Mouse (Mus musculus) frontal cortex, adult 2 months (tissue): Measurements from ENCODE around the gene Wtip. TPM values are rescaled to one million over a fixed set of nuclear protein-coding genes. Genes with fewer than 3 reads are reported as not detected.
"Not testable (repeated sequence)": the region's sequence is repeated elsewhere in the genome, so short reads cannot be mapped to it uniquely, and the experiment has no call there.

Source experiments
- DNase-seq, 2 experiments: peaks; one replicate each; pipeline ENCODE4 v3.0.0; 2022; ENCODE audit warnings: low spot score in 1 of 2; ENCODE audit errors: extremely low spot score in 1 of 2
- polyA plus RNA-seq: library from polyadenylated mRNA; depleted of rRNA; stranded (reverse); fragments of >200 nt; gene quantifications from 2 replicates; pipeline ENCODE4 v1.2.3, GENCODE M21; 2012; rRNA removed

Gene Wtip
- polyA plus RNA-seq, 1 experiment = 16.3 TPM

DNA sequence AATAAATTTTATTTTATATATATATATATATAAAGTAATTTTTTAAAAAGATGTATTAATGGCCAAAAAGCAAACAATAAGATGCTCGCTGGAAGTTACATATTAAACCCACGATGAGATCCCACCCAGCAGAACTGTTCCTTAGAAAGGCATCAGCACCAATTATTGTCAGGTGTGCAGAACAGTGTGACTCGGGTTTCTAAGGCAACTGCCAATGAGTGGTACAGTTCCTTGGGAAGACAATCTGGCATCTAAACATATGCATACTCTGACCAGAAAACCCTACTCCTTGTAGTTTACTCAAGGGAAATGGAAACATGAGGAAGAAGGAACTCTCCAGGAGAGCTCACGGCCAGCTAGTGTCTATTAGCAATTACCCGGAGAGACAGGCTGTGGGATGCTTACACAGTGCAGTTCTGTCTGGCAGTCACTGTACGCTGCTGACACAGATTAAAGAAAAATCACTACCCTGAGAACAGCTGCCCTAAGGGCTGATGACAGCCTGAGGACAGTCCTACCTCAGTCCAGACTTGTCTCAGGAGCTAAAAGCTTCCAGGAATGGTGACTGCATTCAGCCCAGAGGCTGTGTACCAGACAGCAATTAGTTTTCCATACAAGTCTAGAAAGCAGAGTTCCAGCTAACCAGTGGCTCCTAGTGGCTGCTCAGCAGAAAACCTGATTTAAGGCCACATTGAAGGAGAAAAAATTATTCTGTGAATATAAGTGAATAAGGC lies 9.9 kb downstream of the Wtip start:
- DNase-seq = peak in 1 of 2 experiments; percentile 48

DNA sequence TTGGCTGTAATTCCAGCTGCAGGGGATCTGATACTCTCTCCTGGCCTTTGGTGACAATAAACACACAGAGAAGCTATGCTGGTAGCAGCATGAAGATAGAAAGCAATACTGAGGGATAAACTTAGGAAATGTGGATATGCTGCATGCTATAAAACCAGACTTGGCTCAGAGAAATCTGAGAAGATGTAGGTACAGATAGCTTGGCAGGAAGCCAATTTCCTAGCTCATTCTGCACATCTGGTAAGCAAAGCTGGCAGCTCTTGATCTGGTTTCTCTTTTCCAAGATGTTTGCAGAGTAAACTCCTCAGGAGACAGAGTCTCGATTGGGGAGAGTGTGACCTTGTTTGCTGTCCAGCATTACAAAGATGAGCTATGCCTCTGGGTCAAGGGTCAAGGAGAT lies 12.4 kb downstream of the Wtip start:
- DNase-seq = not testable (repeated sequence)

DNA sequence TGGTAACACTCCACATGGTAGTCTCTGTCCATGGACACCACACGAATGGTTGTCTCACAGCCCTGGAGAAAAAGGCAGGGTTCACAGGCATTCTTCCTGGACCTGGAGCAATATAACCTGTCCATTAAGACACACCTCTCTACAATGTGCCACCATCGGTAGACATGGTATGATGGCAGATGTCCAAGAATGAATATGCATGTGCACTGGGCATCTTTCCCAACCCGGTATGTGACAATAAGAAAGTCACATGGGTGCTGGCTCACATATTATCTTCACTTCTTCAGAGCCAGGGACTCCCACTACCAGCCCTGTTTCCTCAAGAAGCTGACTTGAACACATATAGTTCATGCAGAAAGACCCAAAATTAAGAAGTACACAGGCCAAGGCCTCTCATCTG lies 16.5 kb downstream of the Wtip start:
- no peak for DNase-seq

DNA sequence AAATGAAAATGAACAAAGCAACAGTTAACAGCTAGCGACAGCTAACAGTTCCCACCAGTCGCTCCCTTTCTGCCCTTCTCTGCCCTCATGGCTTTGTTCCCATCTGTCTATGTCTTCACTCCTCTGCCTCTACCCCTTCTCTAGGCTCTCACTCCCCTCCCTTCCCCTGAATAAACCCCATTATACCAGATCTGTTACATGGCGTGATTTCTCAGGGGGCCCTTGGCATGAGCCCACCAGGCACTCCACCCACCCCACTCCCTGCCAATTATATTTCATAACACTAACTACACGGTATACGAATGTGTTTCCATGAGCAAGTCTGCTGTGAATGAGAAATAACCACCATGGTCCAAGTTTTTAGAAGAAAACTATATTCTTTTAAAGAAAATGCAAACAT lies 23.9 kb downstream of the Wtip start:
- DNase-seq = no peak

- no peak for DNase-seq
Observed at GRCm38 (mm10) chr7:34101276-34101675, 31.8 kb downstream of the Wtip start.

DNA sequence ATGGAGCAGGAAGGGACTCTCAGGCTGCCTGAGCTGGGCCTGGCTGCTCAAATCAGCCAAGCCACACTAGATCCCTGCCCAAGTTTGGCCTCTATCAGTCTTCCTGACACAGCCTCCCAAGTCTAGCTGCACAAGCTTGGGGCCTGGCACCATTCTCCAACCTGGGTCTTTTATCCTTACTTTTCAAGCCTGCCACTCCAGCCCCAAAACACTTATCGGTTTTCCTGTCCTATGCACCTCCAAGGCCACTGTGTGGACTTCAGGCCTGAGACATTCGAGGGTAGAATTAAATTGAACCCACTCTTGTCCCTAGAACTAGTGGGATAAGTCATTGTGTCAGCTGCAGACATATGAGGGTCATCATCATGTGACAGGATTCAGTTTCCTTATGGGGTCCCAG lies 33.1 kb downstream of the Wtip start:
- no peak for DNase-seq

DNA sequence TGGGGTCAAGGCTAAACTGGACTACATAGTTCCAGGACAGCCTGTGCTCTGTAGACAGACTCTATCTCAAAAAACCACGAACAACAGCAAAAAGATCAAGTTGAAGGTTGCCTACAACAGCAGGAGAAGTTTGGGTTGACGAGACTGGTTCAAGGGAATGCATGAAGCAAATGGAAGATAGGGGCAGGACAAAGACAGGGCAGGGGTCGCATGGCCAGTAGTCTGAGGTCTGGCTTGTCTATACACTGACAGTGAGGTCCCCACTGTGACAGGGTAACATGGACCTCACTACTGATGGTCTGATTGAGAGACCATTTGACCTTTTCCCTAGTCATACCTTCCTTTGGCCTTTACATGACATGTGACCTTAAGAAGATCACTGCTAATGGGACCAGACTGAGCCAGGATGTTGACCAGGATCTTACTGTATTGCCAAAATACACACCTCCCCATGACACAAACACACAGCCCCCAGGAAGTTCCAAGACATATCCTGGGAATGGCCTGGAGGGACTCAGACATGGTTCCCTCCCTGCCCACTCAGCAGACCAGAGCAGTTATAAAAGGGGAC lies 38.1 kb downstream of the Wtip start, which contains the start of gene Scgb1b30:
Gene Scgb1b30, plus strand, starts transcription at position 521 of the 571 bp plus-strand sequence.
- DNase-seq = no peak

- DNase-seq = not testable (repeated sequence)
Observed at GRCm38 (mm10) chr7:34068132-34068531, 64.9 kb downstream of the Wtip start.

Other genes starting within 250 kb of the Wtip start
- gene Scgb2b26, start 188.2 kb downstream of the Wtip start, polyA plus RNA-seq = not detected in 2 replicates
- not detected in 2 replicates for gene Scgb2b27, start 119.3 kb downstream of the Wtip start, polyA plus RNA-seq
- gene Scgb1b27, start 111.8 kb downstream of the Wtip start, polyA plus RNA-seq = not detected in 2 replicates
- gene Scgb1b30, start 37.8 kb downstream of the Wtip start, polyA plus RNA-seq = not detected in 2 replicates
- gene Uba2, start 36.3 kb upstream of the Wtip start, polyA plus RNA-seq = 106 and 116 TPM in 2 replicates
- gene Pdcd2l, start 63.4 kb upstream of the Wtip start, polyA plus RNA-seq = 29.9 and 31.1 TPM in 2 replicates
- gene Gpi1, start 97.1 kb upstream of the Wtip start, polyA plus RNA-seq = 771 and 776 TPM in 2 replicates
- not detected in 2 replicates for gene Gm6096, start 117.8 kb upstream of the Wtip start, polyA plus RNA-seq
- gene 4931406P16Rik, start 180.3 kb upstream of the Wtip start, polyA plus RNA-seq = 26.9 and 32.3 TPM in 2 replicates